Mouse (Mus musculus): ENCODE measurements at regions not wholly inside any gene's neighbourhood (a gene's known extent, or its start where the extent isn't known, plus 50 kb on each side); places are given as distances from the start of the nearest gene placed in this dataset.
"Not testable (repeated sequence)": the region's sequence is repeated elsewhere in the genome, so short reads cannot be mapped to it uniquely, and the experiment has no call there.

- 19% methylated on average over 7 of the region's 7 CpGs for WGBS
- H3K4me1 ChIP-seq (ENCODE audit: control insufficient read depth, insufficient read depth, low read length), result no peaks in the 10 kb centered on the region
- DNase-seq (ENCODE audit: low spot score), result peak; percentile 33
- 0 out of 2 replicates have a peak overlapping the region, but pooled peaks have one; percentile 8 for H3K4me2 ChIP-seq (ENCODE audit: low read depth, low read length)
- no peaks in the 10 kb centered on the region for H3K27me3 ChIP-seq (replicated peaks; ENCODE audit: control insufficient read depth, insufficient read depth, low read length)
- H3K4me3 ChIP-seq (ENCODE audit: low read depth, low read length), result no peak overlapping the region
- no peaks in the 10 kb centered on the region for H3K36me3 ChIP-seq (ENCODE audit: control insufficient read depth, insufficient read depth, low read length)
- H3K9me3 ChIP-seq (ENCODE audit: control insufficient read depth, low read length), result 0 out of 2 replicates have a peak, but pooled peaks cover 4% of the 10 kb centered on the region
- ATAC-seq (ENCODE audit: low read depth), result no peak
- no peak overlapping the region for H3K9ac ChIP-seq (ENCODE audit: low read depth, low read length)
- no peak overlapping the region for H3K27ac ChIP-seq (replicated peaks; ENCODE audit: low read depth, low read length)
These were observed 59.1 kb downstream of the Zbtb18 start for GRCm38 (mm10) chr1:177501288-177501687.

GRCm38 (mm10) chr1:177503946-177504345 is 61.8 kb downstream of the Zbtb18 start:
- 64% methylated on average over 1 of the region's 1 CpGs for WGBS
- ATAC-seq (ENCODE audit: low read depth) (no peak), DNase-seq (ENCODE audit: low spot score) (no peak)
- Histone ChIP-seq H3K9me3 (ENCODE audit: control insufficient read depth, low read length) (0 out of 2 replicates have a peak, but pooled peaks cover 4% of the 10 kb centered on the region), H3K27me3 (replicated peaks; ENCODE audit: control insufficient read depth, insufficient read depth, low read length) (no peaks in the 10 kb centered on the region), H3K27ac (replicated peaks; ENCODE audit: low read depth, low read length) (no peak overlapping the region), H3K9ac (ENCODE audit: low read depth, low read length) (no peak overlapping the region), H3K36me3 (ENCODE audit: control insufficient read depth, insufficient read depth, low read length) (no peaks in the 10 kb centered on the region), H3K4me1 (ENCODE audit: control insufficient read depth, insufficient read depth, low read length) (no peaks in the 10 kb centered on the region), H3K4me2 (ENCODE audit: low read depth, low read length) (no peak overlapping the region), H3K4me3 (ENCODE audit: low read depth, low read length) (no peak overlapping the region)

GRCm38 (mm10) chr1:177504743-177505142 is 62.6 kb downstream of the Zbtb18 start:
- ATAC-seq (ENCODE audit: low read depth) (no peak), DNase-seq (ENCODE audit: low spot score) (no peak)
- H3K27ac ChIP-seq (replicated peaks; ENCODE audit: low read depth, low read length), result no peak overlapping the region
- 84% methylated on average over 2 of the region's 2 CpGs for WGBS
- 0 out of 2 replicates have a peak, but pooled peaks cover 4% of the 10 kb centered on the region for H3K9me3 ChIP-seq (ENCODE audit: control insufficient read depth, low read length)
- no peak overlapping the region for H3K4me3 ChIP-seq (ENCODE audit: low read depth, low read length)
- no peaks in the 10 kb centered on the region for H3K27me3 ChIP-seq (replicated peaks; ENCODE audit: control insufficient read depth, insufficient read depth, low read length)
- H3K36me3 ChIP-seq (ENCODE audit: control insufficient read depth, insufficient read depth, low read length), result no peaks in the 10 kb centered on the region
- no peaks in the 10 kb centered on the region for H3K4me1 ChIP-seq (ENCODE audit: control insufficient read depth, insufficient read depth, low read length)
- no peak overlapping the region for H3K4me2 ChIP-seq (ENCODE audit: low read depth, low read length)
- H3K9ac ChIP-seq (ENCODE audit: low read depth, low read length), result no peak overlapping the region

GRCm38 (mm10) chr1:177507398-177507797 is 65.2 kb downstream of the Zbtb18 start:
- H3K9ac ChIP-seq (ENCODE audit: low read depth, low read length); H3K4me1 ChIP-seq (ENCODE audit: control insufficient read depth, insufficient read depth, low read length); ATAC-seq (ENCODE audit: low read depth); H3K4me3 ChIP-seq (ENCODE audit: low read depth, low read length); DNase-seq (ENCODE audit: low spot score); H3K27me3 ChIP-seq (replicated peaks; ENCODE audit: control insufficient read depth, insufficient read depth, low read length); H3K4me2 ChIP-seq (ENCODE audit: low read depth, low read length); H3K36me3 ChIP-seq (ENCODE audit: control insufficient read depth, insufficient read depth, low read length); H3K9me3 ChIP-seq (ENCODE audit: control insufficient read depth, low read length); H3K27ac ChIP-seq (replicated peaks; ENCODE audit: low read depth, low read length): not testable (repeated sequence)
- 89% methylated on average over 4 of the region's 4 CpGs for WGBS

GRCm38 (mm10) chr1:177509786-177510185 is 67.6 kb downstream of the Zbtb18 start:
- H3K4me3 ChIP-seq (ENCODE audit: low read depth, low read length), result no peak overlapping the region
- H3K36me3 ChIP-seq (ENCODE audit: control insufficient read depth, insufficient read depth, low read length), result no peaks in the 10 kb centered on the region
- ATAC-seq (ENCODE audit: low read depth) (no peak), DNase-seq (ENCODE audit: low spot score) (no peak)
- H3K4me1 ChIP-seq (ENCODE audit: control insufficient read depth, insufficient read depth, low read length), result no peaks in the 10 kb centered on the region
- 72% methylated on average over 10 of the region's 10 CpGs for WGBS
- H3K27ac ChIP-seq (replicated peaks; ENCODE audit: low read depth, low read length), result no peak overlapping the region
- H3K9me3 ChIP-seq (ENCODE audit: control insufficient read depth, low read length), result no peaks in the 10 kb centered on the region
- H3K9ac ChIP-seq (ENCODE audit: low read depth, low read length), result no peak overlapping the region
- no peaks in the 10 kb centered on the region for H3K27me3 ChIP-seq (replicated peaks; ENCODE audit: control insufficient read depth, insufficient read depth, low read length)
- no peak overlapping the region for H3K4me2 ChIP-seq (ENCODE audit: low read depth, low read length)

GRCm38 (mm10) chr1:177512116-177512515 is 70.0 kb downstream of the Zbtb18 start:
- no peak overlapping the region for H3K9ac ChIP-seq (ENCODE audit: low read depth, low read length)
- H3K27me3 ChIP-seq (replicated peaks; ENCODE audit: control insufficient read depth, insufficient read depth, low read length), result no peaks in the 10 kb centered on the region
- no peaks in the 10 kb centered on the region for H3K9me3 ChIP-seq (ENCODE audit: control insufficient read depth, low read length)
- H3K36me3 ChIP-seq (ENCODE audit: control insufficient read depth, insufficient read depth, low read length), result no peaks in the 10 kb centered on the region
- WGBS, result 89% methylated on average over 2 of the region's 2 CpGs
- H3K4me2 ChIP-seq (ENCODE audit: low read depth, low read length), result no peak overlapping the region
- no peaks in the 10 kb centered on the region for H3K4me1 ChIP-seq (ENCODE audit: control insufficient read depth, insufficient read depth, low read length)
- H3K4me3 ChIP-seq (ENCODE audit: low read depth, low read length), result no peak overlapping the region
- DNase-seq (ENCODE audit: low spot score) (no peak), ATAC-seq (ENCODE audit: low read depth) (no peak)
- H3K27ac ChIP-seq (replicated peaks; ENCODE audit: low read depth, low read length), result no peak overlapping the region

GRCm38 (mm10) chr1:177517934-177518610 is 75.9 kb downstream of the Zbtb18 start:
- H3K4me1 ChIP-seq (ENCODE audit: control insufficient read depth, insufficient read depth, low read length), result peaks cover 27% of the 10 kb centered on the region
- H3K4me2 ChIP-seq (ENCODE audit: low read depth, low read length), result peak overlapping the region; percentile 38; the same call in 1 of the 2 replicates
- no peak overlapping the region for H3K9ac ChIP-seq (ENCODE audit: low read depth, low read length)
- no peaks in the 10 kb centered on the region for H3K9me3 ChIP-seq (ENCODE audit: control insufficient read depth, low read length)
- H3K36me3 ChIP-seq (ENCODE audit: control insufficient read depth, insufficient read depth, low read length), result no peaks in the 10 kb centered on the region
- H3K27me3 ChIP-seq (replicated peaks; ENCODE audit: control insufficient read depth, insufficient read depth, low read length), result no peaks in the 10 kb centered on the region
- no peak for ATAC-seq (ENCODE audit: low read depth)
- no peak for DNase-seq (ENCODE audit: low spot score)
- WGBS, result 22% methylated on average over 18 of the region's 18 CpGs
- no peak overlapping the region for H3K27ac ChIP-seq (replicated peaks; ENCODE audit: low read depth, low read length)
- H3K4me3 ChIP-seq (ENCODE audit: low read depth, low read length), result no peak overlapping the region

- peak overlapping the region; percentile 38 for H3K4me2 ChIP-seq (ENCODE audit: low read depth, low read length)
- no peak overlapping the region for H3K4me3 ChIP-seq (ENCODE audit: low read depth, low read length)
- H3K4me1 ChIP-seq (ENCODE audit: control insufficient read depth, insufficient read depth, low read length), result peaks cover 27% of the 10 kb centered on the region
- no peaks in the 10 kb centered on the region for H3K9me3 ChIP-seq (ENCODE audit: control insufficient read depth, low read length)
- DNase-seq (ENCODE audit: low spot score) (peak; percentile 44), ATAC-seq (ENCODE audit: low read depth) (no peak)
- H3K9ac ChIP-seq (ENCODE audit: low read depth, low read length), result no peak overlapping the region
- WGBS, result 14% methylated on average over 13 of the region's 13 CpGs
- no peaks in the 10 kb centered on the region for H3K36me3 ChIP-seq (ENCODE audit: control insufficient read depth, insufficient read depth, low read length)
- H3K27ac ChIP-seq (replicated peaks; ENCODE audit: low read depth, low read length), result no peak overlapping the region
- H3K27me3 ChIP-seq (replicated peaks; ENCODE audit: control insufficient read depth, insufficient read depth, low read length), result no peaks in the 10 kb centered on the region
These were observed 76.9 kb downstream of the Zbtb18 start for GRCm38 (mm10) chr1:177518897-177519513.

- H3K9me3 ChIP-seq (ENCODE audit: control insufficient read depth, low read length), result no peaks in the 10 kb centered on the region
- ATAC-seq (ENCODE audit: low read depth), result no peak
These were observed 79.0 kb downstream of the Zbtb18 start for GRCm38 (mm10) chr1:177521110-177521509.

More at GRCm38 (mm10) chr1:177521110-177521509, 79.0 kb downstream of the Zbtb18 start:
- Histone ChIP-seq H3K9ac (ENCODE audit: low read depth, low read length) (no peak overlapping the region), H3K4me1 (ENCODE audit: control insufficient read depth, insufficient read depth, low read length) (peaks cover 30% of the 10 kb centered on the region), H3K27ac (replicated peaks; ENCODE audit: low read depth, low read length) (no peak overlapping the region), H3K27me3 (replicated peaks; ENCODE audit: control insufficient read depth, insufficient read depth, low read length) (no peaks in the 10 kb centered on the region), H3K4me2 (ENCODE audit: low read depth, low read length) (no peak overlapping the region), H3K4me3 (ENCODE audit: low read depth, low read length) (no peak overlapping the region), H3K36me3 (ENCODE audit: control insufficient read depth, insufficient read depth, low read length) (no peaks in the 10 kb centered on the region)
- DNase-seq (ENCODE audit: low spot score), result no peak
- 87% methylated on average over 2 of the region's 2 CpGs for WGBS
